Mouse (Mus musculus) midbrain, embryonic 11.5 days (tissue): ENCODE results near the gene Pdpn. TPM values are rescaled to one million over a fixed set of nuclear protein-coding genes. Genes with fewer than 3 reads are reported as not detected.
A peak's percentile ranks its signal among the peaks of the same experiment; 100 is the strongest.

Source experiments
- ATAC-seq: fragments of 200-750 bp; cut with Nextera tagmentation; 2 replicates; pipeline ENCODE4 v1.8.0; 2017; ENCODE audit warnings: moderate TSS enrichment, moderate library complexity; ENCODE audit not compliant: low FRiP score
- DNase-seq: peaks from one replicate; pipeline ENCODE4 v3.0.0; 2015; ENCODE audit warnings: low spot score; ENCODE audit errors: missing footprints
- H3K27ac ChIP-seq: fragments of 300-500 bp; sonication (generic); 2 replicates; pipeline ENCODE4 v1.5.1; 2014; ENCODE audit warnings: low read depth, low read length
- H3K27me3 ChIP-seq: fragments of 300-500 bp; sonication (generic); 2 replicates; pipeline ENCODE4 v1.6.1; 2014; ENCODE audit warnings: mild to moderate bottlenecking, low read length, moderate library complexity, mixed read lengths; ENCODE audit not compliant: control insufficient read depth, insufficient read depth
- H3K36me3 ChIP-seq: fragments of 300-500 bp; sonication (generic); 2 replicates; pipeline ENCODE4 v1.6.1; 2014; ENCODE audit warnings: mild to moderate bottlenecking, low read length, moderate library complexity, mixed read lengths; ENCODE audit not compliant: control insufficient read depth, insufficient read depth
- H3K4me1 ChIP-seq: fragments of 300-500 bp; sonication (generic); 2 replicates; pipeline ENCODE4 v1.6.1; 2014; ENCODE audit warnings: low read length; ENCODE audit not compliant: control insufficient read depth, insufficient read depth
- H3K4me2 ChIP-seq: fragments of 300-500 bp; sonication (generic); 2 replicates; pipeline ENCODE4 v1.6.1; 2014; ENCODE audit warnings: mild to moderate bottlenecking, moderate library complexity
- H3K4me3 ChIP-seq: fragments of 300-500 bp; sonication (generic); 2 replicates; pipeline ENCODE4 v1.5.1; 2014; ENCODE audit warnings: low read depth, low read length
- H3K9ac ChIP-seq: fragments of 300-500 bp; sonication (generic); 2 replicates; pipeline ENCODE4 v1.6.1; 2014; ENCODE audit warnings: low read length
- H3K9me3 ChIP-seq: fragments of 300-500 bp; sonication (generic); 2 replicates; pipeline ENCODE4 v1.6.1; 2016; ENCODE audit warnings: low read length; ENCODE audit not compliant: control insufficient read depth
- WGBS: fragments of 180-500 bp; shearing (Covaris S2); extraction: QIAGEN DNeasy Blood & Tissue Kit; methylation state at CpG from one replicate; pipeline ENCODE4 v1.1.7; 2014; 5-methylcytosine and 5-hydroxymethylcytosine counted together
- polyA plus RNA-seq: library from polyadenylated mRNA; unstranded; fragments of >200 nt; fragmentation: Nextera tagmentation; extraction: Ambion mirVana; gene quantifications from 2 replicates; pipeline ENCODE4 v1.2.1, GENCODE M21; 2014

Pdpn gene
- polyA plus RNA-seq, 1 experiment from 2014 or later: 119 TPM

- Histone ChIP-seq H3K4me3 (no peak overlapping the region), H3K9me3 (no peaks in the 10 kb centered on the region), H3K4me2 (no peak overlapping the region), H3K4me1 (no peaks in the 10 kb centered on the region; the same call in 1 of the 2 replicates), H3K27ac (no peak overlapping the region; the same call in 1 of the 2 replicates), H3K36me3 (no peaks in the 10 kb centered on the region), H3K9ac (no peak overlapping the region), H3K27me3 (no peaks in the 10 kb centered on the region)
- ATAC-seq (no peak), DNase-seq (no peak)
- WGBS: 42% methylated on average over 9 of the region's 9 CpGs
Measured at GRCm38 (mm10) chr4:143330566-143330965, 31.2 kb upstream of the Pdpn start.

- WGBS: 3% methylated on average over 10 of the region's 10 CpGs
- ATAC-seq: peak; percentile 47
- Histone ChIP-seq H3K27ac (no peak overlapping the region), H3K9me3 (no peaks in the 10 kb centered on the region), H3K4me2 (peak overlapping the region; percentile 44), H3K27me3 (no peaks in the 10 kb centered on the region), H3K4me1 (peaks cover 11% of the 10 kb centered on the region), H3K9ac (no peak overlapping the region; the same call in 1 of the 2 replicates), H3K4me3 (peak overlapping the region; percentile 5; the same call in 1 of the 2 replicates), H3K36me3 (no peaks in the 10 kb centered on the region)
- DNase-seq: peak; percentile 100
Measured at GRCm38 (mm10) chr4:143325625-143325941, 26.2 kb upstream of the Pdpn start.

DNA sequence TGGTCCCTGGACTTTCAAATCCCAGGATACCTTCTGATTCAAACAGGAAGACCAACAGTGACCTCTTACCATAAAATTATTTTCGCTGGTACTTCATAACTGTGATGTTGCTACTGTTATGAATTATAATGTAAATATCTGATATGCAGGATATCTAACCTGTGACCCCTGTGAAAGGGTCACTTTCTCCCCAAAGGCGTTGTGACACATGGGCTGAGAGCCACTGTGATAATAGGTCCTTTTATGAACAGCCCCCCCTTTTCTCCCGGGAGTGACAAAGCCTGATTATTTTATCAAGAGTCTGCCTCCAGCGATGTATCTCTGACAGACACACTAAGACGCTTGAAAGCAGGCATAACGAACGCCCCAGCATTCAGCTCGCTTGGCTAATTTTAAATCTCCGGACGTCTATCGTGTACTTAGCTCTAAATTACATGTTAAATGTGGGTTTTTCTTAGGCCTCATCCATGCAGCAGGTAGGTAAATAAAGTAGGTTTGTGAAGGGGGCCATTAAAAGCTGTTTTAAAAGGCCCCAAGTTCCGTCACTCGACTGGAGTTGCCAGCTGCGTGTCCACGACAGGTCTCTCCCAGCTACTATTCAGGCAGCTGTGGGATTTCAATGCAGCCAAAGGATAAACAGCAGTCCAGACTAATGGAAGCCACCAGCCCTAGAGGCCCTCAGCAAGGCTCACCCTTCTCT lies 25.7 kb upstream of the Pdpn start:
- WGBS: 33% methylated on average over 15 of the region's 15 CpGs
- peak; percentile 92 for DNase-seq

DNA sequence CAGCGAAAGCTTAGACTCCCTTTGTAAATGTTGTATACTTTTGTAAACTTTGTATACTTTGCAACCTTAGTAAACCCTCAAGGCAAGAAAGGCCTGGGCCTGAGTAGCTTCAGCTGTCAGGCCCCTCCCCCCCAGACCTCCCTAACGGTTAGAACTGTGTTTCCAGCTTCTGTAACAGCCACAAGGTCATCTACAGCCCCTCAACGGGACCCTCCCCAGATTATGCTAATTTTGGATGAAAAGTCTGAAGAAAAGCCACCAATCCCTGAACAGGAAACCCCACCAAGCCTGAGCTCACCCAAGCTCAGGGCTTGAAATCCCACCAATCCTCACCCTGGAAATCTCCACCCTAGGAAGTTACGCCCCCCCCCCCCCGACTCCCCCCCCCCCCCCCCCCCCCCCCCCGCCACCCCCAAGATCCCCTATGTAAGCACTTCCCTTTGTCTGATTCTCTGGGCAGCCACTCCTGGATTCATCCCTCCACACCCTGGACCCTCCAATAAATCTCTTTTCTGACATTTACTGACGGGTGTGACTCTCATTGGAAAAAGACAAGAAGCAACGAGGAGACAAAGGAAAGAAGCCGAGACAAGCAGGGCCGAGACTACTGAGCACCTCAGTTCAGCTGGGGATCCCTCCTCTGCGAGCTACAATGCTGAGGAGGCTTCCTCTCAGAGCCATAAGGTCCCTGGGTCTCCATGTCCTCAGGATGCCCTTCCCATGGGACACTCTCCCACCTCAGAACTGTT lies 25.0 kb upstream of the Pdpn start:
- H3K36me3 ChIP-seq: no peaks in the 10 kb centered on the region
- peak; percentile 76 for ATAC-seq
- peak overlapping the region; percentile 33; the same call in 1 of the 2 replicates for H3K27ac ChIP-seq
- no peaks in the 10 kb centered on the region for H3K27me3 ChIP-seq
- 19% methylated on average over 9 of the region's 11 CpGs for WGBS
- peaks cover 11% of the 10 kb centered on the region for H3K4me1 ChIP-seq
- DNase-seq: peak; percentile 89
- H3K9ac ChIP-seq: 0 out of 2 replicates have a peak overlapping the region, but pooled peaks have one; percentile 29
- no peak overlapping the region for H3K4me3 ChIP-seq
- H3K9me3 ChIP-seq: no peaks in the 10 kb centered on the region
- no peak overlapping the region for H3K4me2 ChIP-seq

More for the DNA sequence above, 25.7 kb upstream of the Pdpn start:
- Histone ChIP-seq H3K9ac (peak overlapping the region; percentile 37; the same call in 1 of the 2 replicates), H3K4me3 (peak overlapping the region; percentile 5; the same call in 1 of the 2 replicates), H3K27ac (peak overlapping the region; percentile 26; the same call in 1 of the 2 replicates), H3K9me3 (no peaks in the 10 kb centered on the region), H3K4me2 (peak overlapping the region; percentile 44), H3K36me3 (no peaks in the 10 kb centered on the region), H3K4me1 (peaks cover 11% of the 10 kb centered on the region), H3K27me3 (no peaks in the 10 kb centered on the region)
- ATAC-seq: peak; percentile 47

- H3K9ac ChIP-seq: no peak overlapping the region
- H3K36me3 ChIP-seq: no peaks in the 10 kb centered on the region
- WGBS: 81% methylated on average over 6 of the region's 6 CpGs
- no peak overlapping the region for H3K4me2 ChIP-seq
- H3K27me3 ChIP-seq: no peaks in the 10 kb centered on the region
- no peaks in the 10 kb centered on the region for H3K9me3 ChIP-seq
- no peak overlapping the region for H3K4me3 ChIP-seq
- no peak overlapping the region for H3K27ac ChIP-seq
- H3K4me1 ChIP-seq: no peaks in the 10 kb centered on the region
- ATAC-seq (no peak), DNase-seq (no peak)
Measured at GRCm38 (mm10) chr4:143313299-143313698, 13.9 kb upstream of the Pdpn start.

DNA sequence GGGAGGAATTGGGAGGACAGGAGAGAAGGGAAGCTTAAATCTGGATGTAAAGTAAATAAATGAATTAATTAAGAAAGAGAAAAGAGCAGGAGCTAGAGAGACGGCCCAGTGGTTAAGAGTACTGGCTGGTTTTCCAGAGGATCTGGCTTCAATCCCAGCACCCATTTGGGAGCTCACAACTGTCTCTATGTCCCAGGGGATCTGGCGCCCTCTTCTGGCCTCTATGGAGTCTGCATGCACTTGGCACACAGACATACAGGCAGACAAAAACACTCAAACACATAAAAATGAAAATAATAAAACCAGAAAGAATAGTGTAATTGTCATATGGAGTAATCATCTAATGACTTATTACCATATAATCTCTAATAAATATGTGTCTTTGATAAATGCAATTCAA lies 12.0 kb upstream of the Pdpn start:
- no peak for DNase-seq
- WGBS: 32% methylated on average over 2 of the region's 2 CpGs

DNA sequence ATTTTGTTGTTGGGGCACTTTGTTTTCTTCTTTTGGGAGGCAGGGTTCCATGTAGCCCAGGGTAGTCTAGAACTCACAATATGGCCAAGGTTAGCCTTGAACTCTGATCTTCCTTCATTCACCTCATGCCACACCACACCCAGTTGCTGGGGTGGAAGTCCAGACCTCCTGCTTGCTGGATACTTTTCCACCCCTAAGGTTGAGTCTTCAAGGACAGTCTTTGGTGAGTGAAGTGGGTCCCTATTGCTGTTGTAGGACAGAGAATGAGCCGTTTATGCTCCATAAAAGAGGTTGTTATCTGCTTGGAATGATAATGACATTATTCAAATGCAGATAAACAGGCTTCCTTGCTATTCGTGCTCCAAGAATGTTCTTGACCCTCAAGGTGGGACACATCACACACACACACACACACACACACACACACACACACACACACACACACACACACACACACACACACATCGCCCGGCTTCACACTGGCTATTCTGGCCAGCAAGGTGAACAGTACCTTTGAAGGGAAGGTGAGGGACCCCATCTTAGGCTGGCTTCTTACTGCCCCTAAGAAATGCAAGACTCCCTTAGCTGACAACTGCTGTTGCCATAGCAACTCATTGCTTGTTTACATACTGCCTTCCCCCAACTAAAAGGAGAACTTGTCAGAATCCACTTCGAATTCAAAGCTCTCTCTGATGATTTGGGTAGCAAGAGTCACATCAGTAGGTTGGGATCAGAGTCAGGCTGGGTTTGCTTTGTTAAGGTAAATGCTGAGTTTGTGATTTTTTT lies 6.8 kb upstream of the Pdpn start:
- Histone ChIP-seq H3K4me3 (no peak overlapping the region), H3K4me1 (no peaks in the 10 kb centered on the region), H3K27ac (no peak overlapping the region), H3K9me3 (no peaks in the 10 kb centered on the region), H3K9ac (no peak overlapping the region), H3K4me2 (no peak overlapping the region), H3K27me3 (no peaks in the 10 kb centered on the region), H3K36me3 (no peaks in the 10 kb centered on the region)
- ATAC-seq: no peak
- no peak for DNase-seq
- WGBS: 71% methylated on average over 5 of the region's 5 CpGs

More for the DNA sequence above, 12.0 kb upstream of the Pdpn start:
- Histone ChIP-seq H3K4me3 (no peak overlapping the region), H3K36me3 (no peaks in the 10 kb centered on the region), H3K4me1 (no peaks in the 10 kb centered on the region), H3K4me2 (no peak overlapping the region), H3K9me3 (no peaks in the 10 kb centered on the region), H3K27me3 (no peaks in the 10 kb centered on the region), H3K27ac (no peak overlapping the region), H3K9ac (no peak overlapping the region)
- ATAC-seq: no peak

DNA sequence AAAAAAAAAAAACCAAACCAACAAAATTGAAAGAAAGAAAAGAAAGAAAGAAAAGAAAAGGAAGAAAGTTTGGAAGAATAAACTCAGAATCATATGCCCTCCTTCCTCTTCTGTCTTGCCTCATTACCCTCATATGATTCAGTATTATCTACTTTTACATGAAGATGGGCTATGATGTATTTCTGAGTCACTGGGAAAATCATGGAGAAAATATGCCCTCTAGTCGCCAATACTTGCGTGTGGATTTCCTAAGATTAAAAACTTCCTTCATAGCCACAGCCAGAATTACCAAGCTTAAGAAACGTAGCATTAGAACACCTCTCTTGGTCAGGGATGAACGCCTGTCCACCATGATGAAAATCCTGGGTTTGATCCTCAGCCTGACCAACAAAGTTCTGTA lies 5.7 kb upstream of the Pdpn start:
- no peaks in the 10 kb centered on the region for H3K27me3 ChIP-seq
- 0 out of 2 replicates have a peak, but pooled peaks cover 2% of the 10 kb centered on the region for H3K4me1 ChIP-seq
- DNase-seq (no peak), ATAC-seq (no peak)
- no peak overlapping the region for H3K9ac ChIP-seq
- H3K9me3 ChIP-seq: no peaks in the 10 kb centered on the region
- H3K4me3 ChIP-seq: no peak overlapping the region
- 88% methylated on average over 4 of the region's 4 CpGs for WGBS
- no peak overlapping the region for H3K4me2 ChIP-seq
- no peaks in the 10 kb centered on the region for H3K36me3 ChIP-seq
- no peak overlapping the region for H3K27ac ChIP-seq
